Mouse (Mus musculus): Measurements from ENCODE around the gene Itsn1.

DNA sequence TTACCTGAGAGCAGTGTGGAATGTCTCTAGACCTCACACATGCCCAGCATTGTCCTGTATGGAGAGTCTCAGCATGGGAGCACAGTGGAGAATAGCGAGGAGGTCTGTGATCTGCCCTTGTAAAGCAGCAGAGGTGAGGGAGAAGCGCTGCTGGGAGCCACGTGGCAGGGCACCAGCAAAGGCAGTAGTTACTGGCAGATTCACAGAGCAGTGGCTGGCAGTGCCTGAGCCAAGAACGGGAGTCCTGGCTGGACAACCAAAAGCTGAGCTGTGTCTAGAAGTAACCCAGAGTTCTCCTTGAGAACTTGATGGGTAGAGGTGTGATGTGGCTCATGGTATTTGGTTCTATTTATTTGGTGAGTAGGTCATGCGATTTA is 137.2 kb downstream of the Itsn1 start:
- no peak for TF ChIP-seq CTCF (conservative IDR thresholded peaks at IDR 0.05; ENCODE audit: low read length)
- no peak for TF ChIP-seq POU5F1 (IDR thresholded peaks at IDR 0.05; ENCODE audit: borderline replicate concordance, low read length)
- no peak for TF ChIP-seq NANOG (IDR thresholded peaks at IDR 0.05; ENCODE audit: borderline replicate concordance, low read length)

Data from E14TG2a.4 (cell line).